Mouse (Mus musculus): ENCODE measurements around the gene Prkcb. TPM values are rescaled to one million over a fixed set of nuclear protein-coding genes. Genes with fewer than 3 reads are reported as not detected.

Gene Prkcb
- polyA plus RNA-seq, 1 experiment from 2014 or later, result 139 TPM

GRCm38 (mm10) chr7:122497516-122497915 lies 209.0 kb downstream of the Prkcb start:
- H3K9me3 ChIP-seq (ENCODE audit: control insufficient read depth, low read length), result no peaks in the 10 kb centered on the region
- H3K4me1 ChIP-seq (ENCODE audit: control insufficient read depth, insufficient read depth, low read depth, low read length), result peaks cover 7% of the 10 kb centered on the region; the same call in 1 of the 2 replicates
- no peaks in the 10 kb centered on the region for H3K27me3 ChIP-seq (replicated peaks; ENCODE audit: control insufficient read depth, insufficient read depth, low read length)
- H3K9ac ChIP-seq (ENCODE audit: low read depth, low read length), result no peak overlapping the region
- H3K36me3 ChIP-seq (ENCODE audit: control insufficient read depth, insufficient read depth, low read length), result no peaks in the 10 kb centered on the region
- 77% methylated on average over 8 of the region's 8 CpGs for WGBS
- H3K4me3 ChIP-seq (ENCODE audit: low read length), result no peak overlapping the region
- ATAC-seq, result no peak
- H3K27ac ChIP-seq (ENCODE audit: low read depth, low read length), result no peak overlapping the region
- H3K4me2 ChIP-seq (ENCODE audit: low read length), result no peak overlapping the region

GRCm38 (mm10) chr7:122498461-122498860 lies 209.9 kb downstream of the Prkcb start:
- Histone ChIP-seq H3K9ac (ENCODE audit: low read depth, low read length) (no peak overlapping the region), H3K36me3 (ENCODE audit: control insufficient read depth, insufficient read depth, low read length) (no peaks in the 10 kb centered on the region), H3K27me3 (replicated peaks; ENCODE audit: control insufficient read depth, insufficient read depth, low read length) (no peaks in the 10 kb centered on the region), H3K27ac (ENCODE audit: low read depth, low read length) (no peak overlapping the region), H3K9me3 (ENCODE audit: control insufficient read depth, low read length) (no peaks in the 10 kb centered on the region), H3K4me2 (ENCODE audit: low read length) (no peak overlapping the region), H3K4me3 (ENCODE audit: low read length) (no peak overlapping the region), H3K4me1 (ENCODE audit: control insufficient read depth, insufficient read depth, low read depth, low read length) (peaks cover 7% of the 10 kb centered on the region; the same call in 1 of the 2 replicates)
- no peak for ATAC-seq
- WGBS, result 49% methylated on average over 5 of the region's 5 CpGs

- H3K27me3 ChIP-seq (replicated peaks; ENCODE audit: control insufficient read depth, insufficient read depth, low read length), result no peaks in the 10 kb centered on the region
- H3K27ac ChIP-seq (ENCODE audit: low read depth, low read length), result 0 out of 2 replicates have a peak overlapping the region, but pooled peaks have one; percentile 36
- H3K4me3 ChIP-seq (ENCODE audit: low read length), result no peak overlapping the region
- WGBS, result 70% methylated on average over 9 of the region's 9 CpGs
- no peaks in the 10 kb centered on the region for H3K9me3 ChIP-seq (ENCODE audit: control insufficient read depth, low read length)
- H3K4me2 ChIP-seq (ENCODE audit: low read length), result no peak overlapping the region
- H3K9ac ChIP-seq (ENCODE audit: low read depth, low read length), result no peak overlapping the region
- H3K36me3 ChIP-seq (ENCODE audit: control insufficient read depth, insufficient read depth, low read length), result no peaks in the 10 kb centered on the region
- peak; percentile 64; the same call in 1 of the 2 replicates for ATAC-seq
- H3K4me1 ChIP-seq (ENCODE audit: control insufficient read depth, insufficient read depth, low read depth, low read length), result peaks cover 7% of the 10 kb centered on the region; the same call in 1 of the 2 replicates
These were observed 211.4 kb downstream of the Prkcb start for GRCm38 (mm10) chr7:122499743-122500597.

GRCm38 (mm10) chr7:122506467-122506866 lies 217.9 kb downstream of the Prkcb start:
- H3K36me3 ChIP-seq (ENCODE audit: control insufficient read depth, insufficient read depth, low read length), result no peaks in the 10 kb centered on the region
- WGBS, result 78% methylated on average over 2 of the region's 2 CpGs
- no peak overlapping the region for H3K4me3 ChIP-seq (ENCODE audit: low read length)
- no peaks in the 10 kb centered on the region for H3K4me1 ChIP-seq (ENCODE audit: control insufficient read depth, insufficient read depth, low read depth, low read length)
- no peaks in the 10 kb centered on the region for H3K27me3 ChIP-seq (replicated peaks; ENCODE audit: control insufficient read depth, insufficient read depth, low read length)
- ATAC-seq, result no peak
- H3K4me2 ChIP-seq (ENCODE audit: low read length), result no peak overlapping the region
- no peak overlapping the region for H3K27ac ChIP-seq (ENCODE audit: low read depth, low read length)
- H3K9me3 ChIP-seq (ENCODE audit: control insufficient read depth, low read length), result no peaks in the 10 kb centered on the region
- no peak overlapping the region for H3K9ac ChIP-seq (ENCODE audit: low read depth, low read length)

- Histone ChIP-seq H3K9me3 (ENCODE audit: control insufficient read depth, low read length) (no peaks in the 10 kb centered on the region), H3K4me1 (ENCODE audit: control insufficient read depth, insufficient read depth, low read depth, low read length) (no peaks in the 10 kb centered on the region), H3K4me2 (ENCODE audit: low read length) (no peak overlapping the region), H3K27me3 (replicated peaks; ENCODE audit: control insufficient read depth, insufficient read depth, low read length) (no peaks in the 10 kb centered on the region), H3K36me3 (ENCODE audit: control insufficient read depth, insufficient read depth, low read length) (no peaks in the 10 kb centered on the region), H3K27ac (ENCODE audit: low read depth, low read length) (no peak overlapping the region), H3K4me3 (ENCODE audit: low read length) (no peak overlapping the region), H3K9ac (ENCODE audit: low read depth, low read length) (no peak overlapping the region)
- ATAC-seq, result no peak
- 61% methylated on average over 7 of the region's 7 CpGs for WGBS
These were observed 221.4 kb downstream of the Prkcb start for GRCm38 (mm10) chr7:122509903-122510302.

- Histone ChIP-seq H3K4me2 (ENCODE audit: low read length) (no peak overlapping the region), H3K36me3 (ENCODE audit: control insufficient read depth, insufficient read depth, low read length) (no peaks in the 10 kb centered on the region), H3K27me3 (replicated peaks; ENCODE audit: control insufficient read depth, insufficient read depth, low read length) (no peaks in the 10 kb centered on the region), H3K9me3 (ENCODE audit: control insufficient read depth, low read length) (no peaks in the 10 kb centered on the region), H3K27ac (ENCODE audit: low read depth, low read length) (no peak overlapping the region), H3K4me1 (ENCODE audit: control insufficient read depth, insufficient read depth, low read depth, low read length) (no peaks in the 10 kb centered on the region), H3K4me3 (ENCODE audit: low read length) (no peak overlapping the region), H3K9ac (ENCODE audit: low read depth, low read length) (no peak overlapping the region)
- no peak for ATAC-seq
- 73% methylated on average over 13 of the region's 13 CpGs for WGBS
These were observed 223.9 kb downstream of the Prkcb start for GRCm38 (mm10) chr7:122512430-122512966.

- Histone ChIP-seq H3K36me3 (ENCODE audit: control insufficient read depth, insufficient read depth, low read length) (no peaks in the 10 kb centered on the region), H3K9me3 (ENCODE audit: control insufficient read depth, low read length) (no peaks in the 10 kb centered on the region), H3K9ac (ENCODE audit: low read depth, low read length) (no peak overlapping the region), H3K27me3 (replicated peaks; ENCODE audit: control insufficient read depth, insufficient read depth, low read length) (no peaks in the 10 kb centered on the region), H3K27ac (ENCODE audit: low read depth, low read length) (no peak overlapping the region), H3K4me1 (ENCODE audit: control insufficient read depth, insufficient read depth, low read depth, low read length) (no peaks in the 10 kb centered on the region), H3K4me2 (ENCODE audit: low read length) (no peak overlapping the region), H3K4me3 (ENCODE audit: low read length) (no peak overlapping the region)
- ATAC-seq, result no peak
- 38% methylated on average over 7 of the region's 7 CpGs for WGBS
These were observed 232.5 kb downstream of the Prkcb start for GRCm38 (mm10) chr7:122520850-122521638.

GRCm38 (mm10) chr7:122528201-122528600 lies 239.7 kb downstream of the Prkcb start:
- Histone ChIP-seq H3K9me3 (ENCODE audit: control insufficient read depth, low read length) (no peaks in the 10 kb centered on the region), H3K36me3 (ENCODE audit: control insufficient read depth, insufficient read depth, low read length) (no peaks in the 10 kb centered on the region; the same call in 1 of the 2 replicates), H3K4me2 (ENCODE audit: low read length) (no peak overlapping the region), H3K4me3 (ENCODE audit: low read length) (no peak overlapping the region), H3K9ac (ENCODE audit: low read depth, low read length) (no peak overlapping the region), H3K27ac (ENCODE audit: low read depth, low read length) (no peak overlapping the region), H3K27me3 (replicated peaks; ENCODE audit: control insufficient read depth, insufficient read depth, low read length) (no peaks in the 10 kb centered on the region), H3K4me1 (ENCODE audit: control insufficient read depth, insufficient read depth, low read depth, low read length) (no peaks in the 10 kb centered on the region)
- 94% methylated on average over 11 of the region's 11 CpGs for WGBS
- ATAC-seq, result no peak

GRCm38 (mm10) chr7:122528646-122529045 lies 240.1 kb downstream of the Prkcb start:
- H3K36me3 ChIP-seq (ENCODE audit: control insufficient read depth, insufficient read depth, low read length), result no peaks in the 10 kb centered on the region; the same call in 1 of the 2 replicates
- H3K4me2 ChIP-seq (ENCODE audit: low read length), result no peak overlapping the region
- H3K9me3 ChIP-seq (ENCODE audit: control insufficient read depth, low read length), result no peaks in the 10 kb centered on the region
- no peaks in the 10 kb centered on the region for H3K27me3 ChIP-seq (replicated peaks; ENCODE audit: control insufficient read depth, insufficient read depth, low read length)
- 96% methylated on average over 5 of the region's 5 CpGs for WGBS
- no peak overlapping the region for H3K9ac ChIP-seq (ENCODE audit: low read depth, low read length)
- H3K4me1 ChIP-seq (ENCODE audit: control insufficient read depth, insufficient read depth, low read depth, low read length), result no peaks in the 10 kb centered on the region
- H3K4me3 ChIP-seq (ENCODE audit: low read length), result no peak overlapping the region
- ATAC-seq, result no peak
- H3K27ac ChIP-seq (ENCODE audit: low read depth, low read length), result no peak overlapping the region
